In the genomic region with DNA sequence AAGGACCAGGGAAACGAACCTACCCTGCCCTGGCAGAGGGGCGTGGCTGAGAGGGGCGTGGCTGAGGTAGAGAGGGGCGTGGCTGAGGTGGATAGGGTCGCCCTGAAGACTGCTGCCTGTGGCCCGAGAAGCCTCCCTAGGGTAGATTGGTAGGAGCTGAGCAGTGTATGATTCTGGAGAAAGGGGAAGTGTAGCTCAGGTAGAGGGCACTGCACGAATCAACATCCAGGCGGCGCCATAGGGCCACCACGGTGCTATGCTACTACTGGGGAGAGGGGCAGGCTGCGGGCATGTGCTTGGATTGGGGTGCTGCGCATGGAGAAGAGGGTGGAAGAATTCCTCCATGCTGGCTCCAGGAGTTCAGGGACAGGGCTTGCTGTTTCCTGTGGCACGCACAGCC, we compare ENCODE assay signal across 10 mouse cellular contexts. TPM values are rescaled to one million over a fixed set of nuclear protein-coding genes. Genes with fewer than 3 reads are reported as not detected.
A peak's percentile ranks its signal among the peaks of the same experiment; 100 is the strongest.
DNase-seq lines count a peak whose midpoint lies in the region; ATAC-seq and TF ChIP-seq lines count a peak whose summit lies in the region.
"Had no signal": no experiment of that assay in that cellular context is flagged by ENCODE, and none has a peak within 500 bp of the region (broad histone marks: within the 10 kb centered on the region; RNA-seq: fewer than 3 reads in every experiment).

No protein-coding gene starts in this region.

- peaks cover 15% of the 10 kb centered on the region for H3K27me3 ChIP-seq in spleen, adult 2 months (ENCODE audit: control insufficient read depth, insufficient read depth, low read length)
- no peaks in the 10 kb centered on the region for H3K27me3 ChIP-seq in lung, postnatal 0 days (replicated peaks; ENCODE audit: insufficient read depth, low read length)

- TF ChIP-seq POLR2A in spleen, adult 2 months (IDR thresholded peaks at IDR 0.05; ENCODE audit: low read depth, low read length), result no peak

- WGBS in spleen, adult 2 months, result 43% methylated on average over 13 of the region's 13 CpGs
- 52% methylated on average over 13 of the region's 13 CpGs for whole genome bisulfite sequencing in lung, postnatal 0 days

- no peak for ATAC-seq in lung, postnatal 0 days

- H3K4me2 ChIP-seq in lung, postnatal 0 days (replicated peaks; ENCODE audit: low read depth, low read length), result no peak overlapping the region
- H3K4me2 ChIP-seq: liver, embryonic 15.5 days had no signal

- peak; percentile 26; the same call in 1 of the 2 replicates for TF ChIP-seq CTCF in spleen, adult 2 months (IDR thresholded peaks at IDR 0.05; ENCODE audit: extremely low read depth, insufficient read depth, insufficient read length, insufficient replicate concordance)
- peak; percentile 62 for TF ChIP-seq CTCF in lung, postnatal 0 days (IDR thresholded peaks at IDR 0.05)

- H3K4me3 ChIP-seq in spleen, adult 2 months (ENCODE audit: extremely low read depth, insufficient read depth, insufficient read length), result no peak overlapping the region
- H3K4me3 ChIP-seq in lung, postnatal 0 days (ENCODE audit: low read depth, low read length), result no peak overlapping the region
- H3K4me3 ChIP-seq: liver, embryonic 15.5 days had no signal

- intact Hi-C loops in gastrocnemius, postnatal 36 days (cut with DNase I), result loop anchor here (5.0 to 10.0 kb wide), 2 partner anchors 35 to 312 kb away; no protein-coding TSS in a partner anchor

- peaks cover 11% of the 10 kb centered on the region for H3K4me1 ChIP-seq in spleen, adult 2 months (ENCODE audit: control insufficient read depth, insufficient read depth, insufficient read length)
- H3K4me1 ChIP-seq in lung, postnatal 0 days (ENCODE audit: insufficient read depth, low read depth, low read length), result peaks cover 26% of the 10 kb centered on the region; the same call in 1 of the 2 replicates

- H3K9me3 ChIP-seq in lung, postnatal 0 days (ENCODE audit: low read length), result no peaks in the 10 kb centered on the region
- H3K9me3 ChIP-seq: liver, embryonic 15.5 days had no signal

- H3K27ac ChIP-seq in spleen, adult 2 months (ENCODE audit: insufficient read depth, low read length), result no peak overlapping the region
- H3K27ac ChIP-seq in lung, postnatal 0 days (ENCODE audit: low read length), result no peak overlapping the region
- H3K27ac ChIP-seq: liver, embryonic 15.5 days had no signal

- no peak for TF ChIP-seq EP300 in lung, postnatal 0 days (IDR thresholded peaks at IDR 0.05)

- H3K36me3 ChIP-seq in spleen, adult 2 months (ENCODE audit: control insufficient read depth, insufficient read depth, low read length), result no peaks in the 10 kb centered on the region
- H3K36me3 ChIP-seq in lung, postnatal 0 days (ENCODE audit: insufficient read depth, low read length), result no peaks in the 10 kb centered on the region
- H3K36me3 ChIP-seq: liver, embryonic 15.5 days had no signal

- H3K9ac ChIP-seq in lung, postnatal 0 days (replicated peaks; ENCODE audit: low read depth), result no peak overlapping the region
- H3K9ac ChIP-seq: liver, embryonic 15.5 days had no signal

- peak; percentile 35 for DNase-seq in gastrocnemius, postnatal 10 days
- DNase-seq in gastrocnemius, postnatal 36 days, result no peak
- peak in 1 of 2 experiments; percentile 41 for DNase-seq in spleen, adult 2 months (ENCODE audit: low read depth in 1 of 2, low spot score in 2 of 2)
- DNase-seq in spleen, adult 12 weeks (ENCODE audit: low spot score), result no peak
- peak; percentile 28 for DNase-seq in lung, postnatal 0 days (ENCODE audit: low spot score)
- DNase-seq in yolk sac, embryonic 10.5 days (ENCODE audit: low spot score), result no peak
- DNase-seq in adipocyte (ENCODE audit: low spot score), result no peak
- no peak for DNase-seq in cerebellum, postnatal 25 days
- DNase-seq: right cerebral cortex, adult 18-20 months had no signal

RNA-seq across cellular contexts. Expression of a gene that starts 42.3 kb away (rescaled TPM):
- 10 to 100 TPM; 48.4 to 55.9 TPM for total RNA-seq in gastrocnemius, postnatal 10 days (2021)
- 10 to 100 TPM; 44.2 to 56.9 TPM for total RNA-seq in gastrocnemius, postnatal 36 days (2021)
- polyA plus RNA-seq in spleen, adult 2 months (2012; rRNA removed), result 27.8 and 97.7 TPM in 2 replicates
- polyA plus RNA-seq in lung, postnatal 0 days (2015; fragmentation: Nextera tagmentation; extraction: Ambion mirVana), result 29.7 and 35.5 TPM in 2 replicates

Comparison
In these comparisons a context has a peak if more than half of its experiments do, and no peak if none do; other contexts are left out.
1. DNase-seq: peak in gastrocnemius, postnatal 10 days (single experiment) and lung, postnatal 0 days (single experiment); none in gastrocnemius, postnatal 36 days (0 of 2), spleen, adult 12 weeks (single experiment), yolk sac, embryonic 10.5 days (single experiment), adipocyte (single experiment) and cerebellum, postnatal 25 days (0 of 2).